Mouse (Mus musculus) liver, embryonic 14.5 days (tissue): ENCODE data around the gene Tnrc6a. TPM values are rescaled to one million over a fixed set of nuclear protein-coding genes. Genes with fewer than 3 reads are reported as not detected.

Source experiments
- ATAC-seq: fragments of 200-750 bp; cut with Nextera tagmentation; 2 replicates; pipeline ENCODE4 v1.8.0; 2017; ENCODE audit warnings: moderate number of reproducible peaks, mild to moderate bottlenecking, moderate library complexity; ENCODE audit not compliant: insufficient read depth
- DNase-seq, 3 experiments: peaks; one replicate each; pipeline ENCODE4 v3.0.0-alpha.2; 2012 to 2013; ENCODE audit warnings: low read depth in 3 of 3, low spot score in 3 of 3
- H3K27ac ChIP-seq: fragments of 300-500 bp; sonication (generic); 2 replicates; pipeline ENCODE4 v1.5.1; 2014; ENCODE audit warnings: moderate library complexity, mild to moderate bottlenecking, control low read depth, inconsistent platforms
- H3K27me3 ChIP-seq: fragments of 300-500 bp; sonication (generic); 2 replicates; pipeline ENCODE4 v1.6.1; 2014; ENCODE audit warnings: mild to moderate bottlenecking, low read length, moderate library complexity; ENCODE audit not compliant: control insufficient read depth, insufficient read depth
- H3K36me3 ChIP-seq: fragments of 300-500 bp; sonication (generic); replicated peaks from 2 replicates; pipeline ENCODE4 v1.6.1; 2014; ENCODE audit warnings: low read depth; ENCODE audit not compliant: control insufficient read depth, insufficient read depth
- H3K4me1 ChIP-seq, 2 experiments: fragments of 200-500 bp in 1 of 2; fragments of 300-500 bp in 1 of 2; sonication (generic) in 1 of 2; replicated peaks; 2 replicates each; pipeline ENCODE4 v1.6.1; 2012 to 2014; ENCODE audit warnings: antibody characterized with exemption in 1 of 2, inconsistent platforms in 1 of 2, low read length in 1 of 2; ENCODE audit not compliant: control insufficient read depth in 2 of 2, insufficient read depth in 2 of 2
- H3K4me2 ChIP-seq: fragments of 300-500 bp; sonication (generic); 2 replicates; pipeline ENCODE4 v1.6.1; 2014; ENCODE audit warnings: low read depth, mild to moderate bottlenecking, control low read depth, moderate library complexity
- H3K4me3 ChIP-seq, 2 experiments: fragments of 200-500 bp in 1 of 2; fragments of 300-500 bp in 1 of 2; sonication (generic) in 1 of 2; 2 replicates each; pipeline ENCODE4 v1.5.1; 2012 to 2014; ENCODE audit warnings: low read depth in 2 of 2, low read length in 2 of 2, mild to moderate bottlenecking in 2 of 2, control low read depth in 1 of 2, inconsistent platforms in 1 of 2, moderate library complexity in 1 of 2; ENCODE audit not compliant: insufficient read depth in 1 of 2
- H3K9ac ChIP-seq: fragments of 300-500 bp; sonication (generic); replicated peaks from 2 replicates; pipeline ENCODE4 v1.6.1; 2014; ENCODE audit warnings: mild to moderate bottlenecking, control low read depth, moderate library complexity
- H3K9me3 ChIP-seq: fragments of 300-500 bp; sonication (generic); 2 replicates; pipeline ENCODE4 v1.6.1; 2016; ENCODE audit warnings: low read length, mixed read lengths; ENCODE audit not compliant: control insufficient read depth
- CTCF ChIP-seq: IDR thresholded peaks from 2 replicates; pipeline ENCODE4 v1.5.1; 2016; ENCODE audit warnings: antibody characterized with exemption, low read depth, control low read depth
- EP300 ChIP-seq: IDR thresholded peaks from 2 replicates; pipeline ENCODE4 v1.6.1; 2016; ENCODE audit warnings: antibody characterized with exemption, low read depth
- WGBS: fragments of 180-500 bp; shearing (Covaris S2); extraction: QIAGEN DNeasy Blood & Tissue Kit; methylation state at CpG from one replicate; pipeline ENCODE4 v1.1.7; 2014; ENCODE audit not compliant: insufficient replicate concordance; 5-methylcytosine and 5-hydroxymethylcytosine counted together
- polyA plus RNA-seq, 2 experiments: library from polyadenylated mRNA; depleted of rRNA in 1 of 2; stranded (reverse) in 1 of 2; unstranded in 1 of 2; fragments of >200 nt; fragmentation: Nextera tagmentation in 1 of 2; extraction: Ambion mirVana in 1 of 2; gene quantifications; 2 replicates each; pipeline versions ENCODE4 v1.2.1 to v1.2.3; 2012 to 2014

Tnrc6a gene
- polyA plus RNA-seq, 2 experiments: 8.8 to 14.1 TPM

- Histone ChIP-seq H3K4me2 (no peak overlapping the region), H3K4me3 (no peak overlapping the region), H3K27ac (no peak overlapping the region), H3K9ac (no peak overlapping the region), H3K9me3 (no peaks in the 10 kb centered on the region), H3K4me1 (peaks cover 0 to 11% of the 10 kb centered on the region in 2 experiments; a peak in 2 of 4 replicates), H3K36me3 (no peaks in the 10 kb centered on the region), H3K27me3 (no peaks in the 10 kb centered on the region)
- DNase-seq (no peak), ATAC-seq (no peak)
- no peak for TF ChIP-seq EP300
- no peak for TF ChIP-seq CTCF
- WGBS: 72% methylated on average over 6 of the region's 6 CpGs
These were observed 10.1 kb upstream of the Tnrc6a start for GRCm38 (mm10) chr7:123113590-123113989.

DNA sequence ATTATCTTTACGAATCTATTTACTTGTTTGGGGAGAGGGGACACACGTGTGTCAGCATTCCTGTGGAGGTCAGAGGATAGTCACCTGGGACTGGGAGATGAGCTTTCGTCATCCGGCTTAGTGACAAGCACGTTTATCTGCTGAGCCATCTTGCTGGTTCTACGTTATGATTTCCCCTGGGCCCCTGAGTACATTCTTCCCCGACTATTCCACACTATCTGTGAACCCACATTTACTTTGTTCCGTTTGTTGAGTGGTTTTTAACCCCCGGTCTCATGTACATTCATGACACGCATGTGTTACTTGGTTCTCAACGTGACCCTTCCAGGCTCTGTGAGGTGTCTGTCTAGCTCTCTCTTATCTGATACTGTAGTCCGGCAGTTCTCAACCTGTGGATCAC is 6.9 kb upstream of the Tnrc6a start:
- Histone ChIP-seq H3K27me3 (no peaks in the 10 kb centered on the region), H3K4me2 (no peak overlapping the region), H3K4me1 (peaks cover 0 to 7% of the 10 kb centered on the region in 2 experiments; a peak in 2 of 4 replicates), H3K36me3 (no peaks in the 10 kb centered on the region), H3K9ac (no peak overlapping the region), H3K27ac (no peak overlapping the region), H3K4me3 (no peak overlapping the region), H3K9me3 (no peaks in the 10 kb centered on the region)
- DNase-seq: peak in 1 of 3 experiments; percentile 12
- 12% methylated on average over 12 of the region's 12 CpGs for WGBS
- ATAC-seq: peak; percentile 57; the same call in 1 of the 2 replicates
- TF ChIP-seq EP300 (no peak), CTCF (no peak)

GRCm38 (mm10) chr7:123117209-123117608 is 6.5 kb upstream of the Tnrc6a start:
- no peaks in the 10 kb centered on the region for H3K36me3 ChIP-seq
- H3K9ac ChIP-seq: no peak overlapping the region
- no peak for TF ChIP-seq EP300
- no peak overlapping the region for H3K27ac ChIP-seq
- H3K27me3 ChIP-seq: no peaks in the 10 kb centered on the region
- H3K4me2 ChIP-seq: no peak overlapping the region
- H3K4me3 ChIP-seq: no peak overlapping the region
- H3K4me1 ChIP-seq: peaks cover 0 to 7% of the 10 kb centered on the region in 2 experiments; a peak in 2 of 4 replicates
- ATAC-seq (no peak), DNase-seq (no peak)
- no peaks in the 10 kb centered on the region for H3K9me3 ChIP-seq
- WGBS: 47% methylated on average over 4 of the region's 4 CpGs

DNA sequence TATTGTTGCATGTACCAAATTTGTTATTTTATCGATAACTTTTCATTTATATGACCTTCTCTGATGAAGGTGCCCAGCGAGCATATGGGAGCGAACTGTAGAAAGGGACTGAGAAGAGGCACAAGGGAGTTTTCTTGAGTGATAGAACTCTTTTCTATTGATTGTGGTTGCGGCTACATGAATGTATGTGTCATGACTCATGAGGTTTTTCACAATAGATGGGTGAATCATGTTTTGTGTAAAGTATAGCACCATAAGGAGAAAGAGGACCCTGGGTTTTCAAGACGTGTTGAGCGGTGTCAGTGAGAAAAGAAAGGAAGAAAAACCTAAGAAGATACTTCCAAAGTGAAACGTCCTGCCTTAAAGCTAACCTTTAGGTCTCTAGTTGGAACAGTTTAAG is 3.2 kb upstream of the Tnrc6a start:
- no peak overlapping the region for H3K4me3 ChIP-seq
- H3K9me3 ChIP-seq: no peaks in the 10 kb centered on the region
- H3K4me1 ChIP-seq: peaks cover 3 to 13% of the 10 kb centered on the region in 2 experiments
- H3K36me3 ChIP-seq: no peaks in the 10 kb centered on the region
- no peak overlapping the region for H3K4me2 ChIP-seq
- 68% methylated on average over 7 of the region's 7 CpGs for WGBS
- H3K27ac ChIP-seq: no peak overlapping the region
- no peak overlapping the region for H3K9ac ChIP-seq
- DNase-seq (no peak), ATAC-seq (no peak)
- no peaks in the 10 kb centered on the region for H3K27me3 ChIP-seq
- TF ChIP-seq EP300 (no peak), CTCF (no peak)

DNA sequence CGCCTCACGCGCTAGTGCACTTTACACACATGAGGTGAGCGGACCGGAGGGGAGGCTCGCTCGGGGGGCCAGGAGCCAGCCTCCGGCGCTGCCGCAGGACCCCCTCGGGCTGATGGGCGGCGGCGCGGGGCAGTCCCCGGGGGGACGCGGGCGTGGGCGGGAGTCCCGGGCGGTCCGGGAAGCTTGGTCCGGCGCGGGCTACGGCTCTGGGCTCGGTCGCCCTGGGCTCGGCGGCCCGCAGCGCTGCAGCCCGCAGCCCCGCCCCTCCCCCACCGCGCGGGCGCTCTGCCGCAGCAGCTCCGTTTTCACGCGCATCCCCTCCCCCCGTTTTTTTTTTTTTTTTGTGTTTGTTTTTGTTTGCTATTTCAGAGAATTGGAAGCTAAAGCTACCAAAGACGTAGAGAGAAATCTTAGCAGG is 623 bp downstream of the Tnrc6a start:
- DNase-seq (no peak), ATAC-seq (peak; percentile 72)
- no peak for TF ChIP-seq EP300
- TF ChIP-seq CTCF: no peak
- H3K9me3 ChIP-seq: no peaks in the 10 kb centered on the region
- H3K27ac ChIP-seq: peak overlapping the region; percentile 81
- peak overlapping the region; percentile 86 for H3K4me2 ChIP-seq
- H3K9ac ChIP-seq: peak overlapping the region; percentile 96
- under 1% methylated on average over 44 of the region's 45 CpGs for WGBS
- H3K4me3 ChIP-seq: peak overlapping the region; percentile 74 to 99
- peaks cover 12% of the 10 kb centered on the region for H3K36me3 ChIP-seq
- no peaks in the 10 kb centered on the region for H3K27me3 ChIP-seq
- H3K4me1 ChIP-seq: peaks cover 7 to 9% of the 10 kb centered on the region in 2 experiments
